Mouse (Mus musculus) liver, embryonic 14.5 days (tissue): ENCODE data around the gene Ambra1. TPM values are rescaled to one million over a fixed set of nuclear protein-coding genes. Genes with fewer than 3 reads are reported as not detected.

Experiments
- ATAC-seq: fragments of 200-750 bp; cut with Nextera tagmentation; 2 replicates; pipeline ENCODE4 v1.8.0; 2017; ENCODE audit warnings: moderate number of reproducible peaks, mild to moderate bottlenecking, moderate library complexity; ENCODE audit not compliant: insufficient read depth
- DNase-seq, 3 experiments: peaks; one replicate each; pipeline ENCODE4 v3.0.0-alpha.2; 2012 to 2013; ENCODE audit warnings: low read depth in 3 of 3, low spot score in 3 of 3
- H3K27ac ChIP-seq: fragments of 300-500 bp; sonication (generic); 2 replicates; pipeline ENCODE4 v1.5.1; 2014; ENCODE audit warnings: moderate library complexity, mild to moderate bottlenecking, control low read depth, inconsistent platforms
- H3K27me3 ChIP-seq: fragments of 300-500 bp; sonication (generic); 2 replicates; pipeline ENCODE4 v1.6.1; 2014; ENCODE audit warnings: mild to moderate bottlenecking, low read length, moderate library complexity; ENCODE audit not compliant: control insufficient read depth, insufficient read depth
- H3K36me3 ChIP-seq: fragments of 300-500 bp; sonication (generic); replicated peaks from 2 replicates; pipeline ENCODE4 v1.6.1; 2014; ENCODE audit warnings: low read depth; ENCODE audit not compliant: control insufficient read depth, insufficient read depth
- H3K4me1 ChIP-seq, 2 experiments: fragments of 200-500 bp in 1 of 2; fragments of 300-500 bp in 1 of 2; sonication (generic) in 1 of 2; replicated peaks; 2 replicates each; pipeline ENCODE4 v1.6.1; 2012 to 2014; ENCODE audit warnings: antibody characterized with exemption in 1 of 2, inconsistent platforms in 1 of 2, low read length in 1 of 2; ENCODE audit not compliant: control insufficient read depth in 2 of 2, insufficient read depth in 2 of 2
- H3K4me2 ChIP-seq: fragments of 300-500 bp; sonication (generic); 2 replicates; pipeline ENCODE4 v1.6.1; 2014; ENCODE audit warnings: low read depth, mild to moderate bottlenecking, control low read depth, moderate library complexity
- H3K4me3 ChIP-seq, 2 experiments: fragments of 200-500 bp in 1 of 2; fragments of 300-500 bp in 1 of 2; sonication (generic) in 1 of 2; 2 replicates each; pipeline ENCODE4 v1.5.1; 2012 to 2014; ENCODE audit warnings: low read depth in 2 of 2, low read length in 2 of 2, mild to moderate bottlenecking in 2 of 2, control low read depth in 1 of 2, inconsistent platforms in 1 of 2, moderate library complexity in 1 of 2; ENCODE audit not compliant: insufficient read depth in 1 of 2
- H3K9ac ChIP-seq: fragments of 300-500 bp; sonication (generic); replicated peaks from 2 replicates; pipeline ENCODE4 v1.6.1; 2014; ENCODE audit warnings: mild to moderate bottlenecking, control low read depth, moderate library complexity
- H3K9me3 ChIP-seq: fragments of 300-500 bp; sonication (generic); 2 replicates; pipeline ENCODE4 v1.6.1; 2016; ENCODE audit warnings: low read length, mixed read lengths; ENCODE audit not compliant: control insufficient read depth
- CTCF ChIP-seq: IDR thresholded peaks from 2 replicates; pipeline ENCODE4 v1.5.1; 2016; ENCODE audit warnings: antibody characterized with exemption, low read depth, control low read depth
- EP300 ChIP-seq: IDR thresholded peaks from 2 replicates; pipeline ENCODE4 v1.6.1; 2016; ENCODE audit warnings: antibody characterized with exemption, low read depth
- WGBS: fragments of 180-500 bp; shearing (Covaris S2); extraction: QIAGEN DNeasy Blood & Tissue Kit; methylation state at CpG from one replicate; pipeline ENCODE4 v1.1.7; 2014; ENCODE audit not compliant: insufficient replicate concordance; 5-methylcytosine and 5-hydroxymethylcytosine counted together
- polyA plus RNA-seq, 2 experiments: library from polyadenylated mRNA; depleted of rRNA in 1 of 2; stranded (reverse) in 1 of 2; unstranded in 1 of 2; fragments of >200 nt; fragmentation: Nextera tagmentation in 1 of 2; extraction: Ambion mirVana in 1 of 2; gene quantifications; 2 replicates each; pipeline versions ENCODE4 v1.2.1 to v1.2.3; 2012 to 2014

The Ambra1 gene
- polyA plus RNA-seq, 2 experiments: 3.9 TPM

GRCm38 (mm10) chr2:91950275-91951085 lies 220.5 kb downstream of the Ambra1 start:
- Histone ChIP-seq H3K9ac (peak overlapping the region; percentile 63), H3K4me1 (peaks cover 52 to 68% of the 10 kb centered on the region in 2 experiments), H3K4me3 (peak overlapping the region; percentile 48 to 53), H3K9me3 (no peaks in the 10 kb centered on the region), H3K36me3 (no peaks in the 10 kb centered on the region; the same call in 1 of the 2 replicates), H3K4me2 (peak overlapping the region; percentile 68), H3K27me3 (no peaks in the 10 kb centered on the region), H3K27ac (peak overlapping the region; percentile 74)
- 7% methylated on average over 15 of the region's 15 CpGs for WGBS
- DNase-seq: peak in 1 of 3 experiments; percentile 59
- peak; percentile 74 for ATAC-seq
- TF ChIP-seq EP300: no peak
- TF ChIP-seq CTCF: 0 out of 2 replicates have a peak, but pooled peaks have one; percentile 1

- H3K4me3 ChIP-seq: no peak overlapping the region
- no peak overlapping the region for H3K4me2 ChIP-seq
- H3K9ac ChIP-seq: no peak overlapping the region
- peaks cover 44 to 68% of the 10 kb centered on the region in 2 experiments for H3K4me1 ChIP-seq
- 44% methylated on average over 5 of the region's 5 CpGs for whole genome bisulfite sequencing
- H3K36me3 ChIP-seq: no peaks in the 10 kb centered on the region
- H3K9me3 ChIP-seq: no peaks in the 10 kb centered on the region
- no peaks in the 10 kb centered on the region for H3K27me3 ChIP-seq
- ATAC-seq (no peak), DNase-seq (no peak)
- no peak for TF ChIP-seq EP300
- no peak for TF ChIP-seq CTCF
- H3K27ac ChIP-seq: no peak overlapping the region
Measured at GRCm38 (mm10) chr2:91953825-91954224, 223.9 kb downstream of the Ambra1 start.

GRCm38 (mm10) chr2:91955121-91955591 lies 225.2 kb downstream of the Ambra1 start:
- H3K4me1 ChIP-seq: peaks cover 43 to 70% of the 10 kb centered on the region in 2 experiments
- 77% methylated on average over 4 of the region's 4 CpGs for WGBS

GRCm38 (mm10) chr2:91955875-91956274 lies 225.9 kb downstream of the Ambra1 start:
- TF ChIP-seq EP300 (no peak), CTCF (no peak)
- ATAC-seq: no peak
- Histone ChIP-seq H3K27ac (no peak overlapping the region; the same call in 1 of the 2 replicates), H3K4me2 (no peak overlapping the region), H3K9ac (no peak overlapping the region; the same call in 1 of the 2 replicates), H3K36me3 (peaks cover 3% of the 10 kb centered on the region; the same call in 1 of the 2 replicates), H3K27me3 (no peaks in the 10 kb centered on the region), H3K4me1 (peaks cover 35 to 67% of the 10 kb centered on the region in 2 experiments), H3K4me3 (no peak overlapping the region), H3K9me3 (no peaks in the 10 kb centered on the region)
- 66% methylated on average over 6 of the region's 6 CpGs for WGBS
- no peak for DNase-seq

More at GRCm38 (mm10) chr2:91955121-91955591, 225.2 kb downstream of the Ambra1 start:
- ATAC-seq: no peak
- TF ChIP-seq EP300: no peak
- TF ChIP-seq CTCF: no peak
- no peak overlapping the region for H3K4me2 ChIP-seq
- H3K27me3 ChIP-seq: no peaks in the 10 kb centered on the region
- H3K9ac ChIP-seq: no peak overlapping the region
- no peaks in the 10 kb centered on the region for H3K36me3 ChIP-seq
- DNase-seq: no peak
- H3K9me3 ChIP-seq: no peaks in the 10 kb centered on the region
- H3K4me3 ChIP-seq: no peak overlapping the region
- H3K27ac ChIP-seq: no peak overlapping the region; the same call in 1 of the 2 replicates

GRCm38 (mm10) chr2:91957096-91957495 lies 227.2 kb downstream of the Ambra1 start:
- Histone ChIP-seq H3K4me2 (peak overlapping the region; percentile 22), H3K27me3 (no peaks in the 10 kb centered on the region), H3K9ac (peak overlapping the region; percentile 23), H3K4me1 (peaks cover 43 to 73% of the 10 kb centered on the region in 2 experiments), H3K9me3 (no peaks in the 10 kb centered on the region), H3K4me3 (no peak overlapping the region), H3K27ac (peak overlapping the region; percentile 17), H3K36me3 (peaks cover 3% of the 10 kb centered on the region; the same call in 1 of the 2 replicates)
- ATAC-seq (peak; percentile 62), DNase-seq (no peak)
- WGBS: 13% methylated on average over 4 of the region's 4 CpGs
- TF ChIP-seq CTCF (no peak), EP300 (no peak)
